Mouse (Mus musculus) liver, adult (tissue): ENCODE measurements around the gene Mboat2.

Source experiments
- GATA4 ChIP-seq: IDR thresholded peaks from 2 replicates; pipeline ENCODE4 v1.6.1; 2014; ENCODE audit warnings: mild to moderate bottlenecking, low read length; ENCODE audit not compliant: insufficient replicate concordance

Gene Mboat2

GRCm38 (mm10) chr12:24830766-24831152 is at the start of gene Mboat2:
Mboat2 (plus strand) TSS chr12:24830879.
- TF ChIP-seq GATA4: no peak

GRCm38 (mm10) chr12:24783735-24784134 is 46.9 kb upstream of the Mboat2 start:
- no peak for TF ChIP-seq GATA4

- TF ChIP-seq GATA4: no peak
Measured at GRCm38 (mm10) chr12:24785882-24786281, 44.8 kb upstream of the Mboat2 start.

- no peak for TF ChIP-seq GATA4
Measured at GRCm38 (mm10) chr12:24786316-24786715, 44.4 kb upstream of the Mboat2 start.

- TF ChIP-seq GATA4: no peak
Measured at GRCm38 (mm10) chr12:24789659-24790058, 41.0 kb upstream of the Mboat2 start.

- TF ChIP-seq GATA4: no peak
Measured at GRCm38 (mm10) chr12:24811230-24811629, 19.4 kb upstream of the Mboat2 start.

- no peak for TF ChIP-seq GATA4
Measured at GRCm38 (mm10) chr12:24811906-24812305, 18.8 kb upstream of the Mboat2 start.

- TF ChIP-seq GATA4: no peak
Measured at GRCm38 (mm10) chr12:24822831-24823230, 7.8 kb upstream of the Mboat2 start.

GRCm38 (mm10) chr12:24823636-24824354 is 6.9 kb upstream of the Mboat2 start:
- no peak for TF ChIP-seq GATA4

- TF ChIP-seq GATA4: no peak
Measured at GRCm38 (mm10) chr12:24830086-24830485, 593 bp upstream of the Mboat2 start.

- no peak for TF ChIP-seq GATA4
Measured at GRCm38 (mm10) chr12:24831153-24831963, 679 bp downstream of the Mboat2 start.

- no peak for TF ChIP-seq GATA4
Measured at GRCm38 (mm10) chr12:24831964-24832427, 1.3 kb downstream of the Mboat2 start.

- TF ChIP-seq GATA4: no peak
Measured at GRCm38 (mm10) chr12:24832438-24832837, 1.8 kb downstream of the Mboat2 start.

GRCm38 (mm10) chr12:24837947-24838346 is 7.3 kb downstream of the Mboat2 start:
- no peak for TF ChIP-seq GATA4

GRCm38 (mm10) chr12:24841115-24841879 is 10.6 kb downstream of the Mboat2 start:
- TF ChIP-seq GATA4: no peak
